Mouse (Mus musculus): ENCODE measurements at regions not wholly inside any gene's neighbourhood (a gene's known extent, or its start where the extent isn't known, plus 50 kb on each side); places are given as distances from the start of the nearest gene placed in this dataset.
A peak's percentile ranks its signal among the peaks of the same experiment; 100 is the strongest.
"Not testable (repeated sequence)": the region's sequence is repeated elsewhere in the genome, so short reads cannot be mapped to it uniquely, and the experiment has no call there.

GRCm38 (mm10) chr4:146727119-146727518, 116.4 kb downstream of the Zfp993 start:
- H3K36me3 ChIP-seq; H3K4me1 ChIP-seq (replicated peaks); H3K4me2 ChIP-seq; H3K27me3 ChIP-seq; H3K9ac ChIP-seq; H3K27ac ChIP-seq; H3K4me3 ChIP-seq: not testable (repeated sequence)
- H3K9me3 ChIP-seq (replicated peaks): peaks cover 28% of the 10 kb centered on the region
- 0 out of 2 replicates have a peak, but pooled peaks have one; percentile 43 for ATAC-seq (replicated peaks; ENCODE audit: insufficient number of reproducible peaks, insufficient read depth, low FRiP score, low read depth)
- 69% methylated on average over 6 of the region's 6 CpGs for WGBS

- H3K4me1 ChIP-seq (replicated peaks); H3K9ac ChIP-seq; H3K4me3 ChIP-seq; H3K27me3 ChIP-seq; H3K4me2 ChIP-seq; H3K36me3 ChIP-seq; H3K27ac ChIP-seq; ATAC-seq (replicated peaks; ENCODE audit: insufficient number of reproducible peaks, insufficient read depth, low FRiP score, low read depth): not testable (repeated sequence)
- H3K9me3 ChIP-seq (replicated peaks): peaks cover 35% of the 10 kb centered on the region
- WGBS: 80% methylated on average over 2 of the region's 2 CpGs
Observed at GRCm38 (mm10) chr4:146739775-146740174, 129.0 kb downstream of the Zfp993 start.

- not testable (repeated sequence) for ATAC-seq (replicated peaks; ENCODE audit: insufficient number of reproducible peaks, insufficient read depth, low FRiP score, low read depth); H3K27me3 ChIP-seq; H3K4me2 ChIP-seq; H3K4me3 ChIP-seq; H3K9ac ChIP-seq; H3K4me1 ChIP-seq (replicated peaks); H3K36me3 ChIP-seq; H3K27ac ChIP-seq
- WGBS: 74% methylated on average over 7 of the region's 7 CpGs
- H3K9me3 ChIP-seq (replicated peaks): peaks cover 31% of the 10 kb centered on the region
Observed at GRCm38 (mm10) chr4:146740649-146741048, 129.9 kb downstream of the Zfp993 start.

GRCm38 (mm10) chr4:146743762-146744161, 133.0 kb downstream of the Zfp993 start:
- ATAC-seq (replicated peaks; ENCODE audit: insufficient number of reproducible peaks, insufficient read depth, low FRiP score, low read depth); H3K9ac ChIP-seq; H3K4me2 ChIP-seq; H3K4me1 ChIP-seq (replicated peaks); H3K4me3 ChIP-seq; H3K27ac ChIP-seq; H3K36me3 ChIP-seq; H3K27me3 ChIP-seq: not testable (repeated sequence)
- peaks cover 28% of the 10 kb centered on the region for H3K9me3 ChIP-seq (replicated peaks)
